Mouse (Mus musculus): ENCODE data around the gene Olfr1442.
"Not testable (repeated sequence)": the region's sequence is repeated elsewhere in the genome, so short reads cannot be mapped to it uniquely, and the experiment has no call there.

Olfr1442 gene

DNA sequence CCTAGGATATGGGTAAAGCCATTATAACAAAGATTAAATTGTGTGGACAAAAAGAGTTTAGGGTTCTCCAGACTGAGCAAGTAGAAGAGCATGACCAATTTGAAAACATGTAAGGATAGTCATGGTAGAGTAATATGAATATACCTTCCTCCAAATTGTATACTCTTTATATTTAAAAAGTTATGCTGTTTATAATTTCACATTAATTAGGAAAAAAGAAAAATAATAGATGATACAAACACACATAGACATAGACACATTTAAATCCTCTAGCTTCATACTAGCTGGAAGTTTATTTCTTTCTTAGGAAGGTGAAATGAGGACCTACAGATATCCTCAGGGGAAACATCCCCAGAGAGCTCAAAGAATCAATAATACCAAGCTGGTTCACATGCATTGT lies at the start of gene Olfr1442:
Gene Olfr1442, plus strand, starts transcription at position 301 of the 400 bp plus-strand sequence.
- DNase-seq (ENCODE audit: low spot score), result no peak

DNA sequence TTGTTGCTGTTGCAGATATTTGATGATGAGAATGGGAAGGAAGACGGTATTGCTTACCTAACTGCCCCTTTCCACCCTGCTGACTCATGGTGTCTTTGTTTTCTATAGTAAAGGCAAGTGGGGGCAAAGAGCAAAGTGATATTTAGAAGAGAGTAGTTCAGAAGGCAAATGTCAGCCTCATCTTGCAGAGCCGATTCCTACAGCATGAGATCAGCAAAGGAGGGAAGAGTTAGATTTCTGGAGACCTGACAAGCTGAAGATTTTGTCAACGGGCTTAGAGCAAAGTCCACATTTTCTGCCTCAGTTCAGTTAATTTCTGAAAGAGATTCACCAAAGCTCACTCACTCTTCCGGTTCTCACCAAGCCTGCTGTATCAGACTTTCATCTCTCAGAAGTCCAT lies 37.1 kb upstream of the Olfr1442 start, which contains the start of gene Glyat:
Gene Glyat, plus strand, starts transcription at position 133 of the 400 bp plus-strand sequence.
- DNase-seq (ENCODE audit: low spot score), result no peak

DNA sequence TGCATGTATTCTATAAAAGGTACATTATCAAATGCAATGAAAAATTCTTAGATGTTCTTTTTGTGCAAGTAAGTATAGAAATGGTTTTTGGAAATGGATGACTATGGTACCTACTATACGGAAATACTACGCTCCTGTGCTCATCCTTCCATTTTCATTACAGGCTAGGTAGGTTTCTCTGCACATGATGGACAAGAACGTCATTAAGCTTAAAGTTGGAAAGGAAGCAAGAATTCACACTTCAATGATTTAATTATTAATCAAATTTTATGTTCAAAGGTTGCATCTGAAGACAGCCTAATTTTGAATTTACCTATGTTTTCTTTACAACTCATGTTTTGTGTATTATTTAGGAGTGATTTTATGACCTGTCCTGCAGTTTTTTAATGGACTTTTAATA lies 36.0 kb upstream of the Olfr1442 start:
- DNase-seq (ENCODE audit: low spot score), result no peak

DNA sequence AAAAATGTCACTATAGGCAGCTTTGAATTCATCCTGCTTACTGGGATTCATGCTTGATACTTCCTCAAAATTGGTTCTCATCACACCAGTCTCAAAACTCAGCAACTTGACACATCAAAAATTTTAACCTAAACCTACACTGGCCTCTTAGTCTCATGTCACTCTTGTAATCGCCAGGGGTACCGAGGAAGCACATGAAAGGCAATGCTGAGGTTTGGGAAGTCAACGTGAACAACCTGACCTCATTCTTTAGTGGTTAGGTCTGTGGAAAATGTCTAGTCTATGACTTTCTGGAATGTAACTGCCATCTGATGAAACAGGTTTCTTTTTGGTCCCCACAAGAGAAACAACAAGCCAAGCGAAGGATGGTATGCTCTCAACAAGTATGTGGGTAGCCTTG lies 35.3 kb upstream of the Olfr1442 start:
- DNase-seq (ENCODE audit: low spot score), result no peak

DNA sequence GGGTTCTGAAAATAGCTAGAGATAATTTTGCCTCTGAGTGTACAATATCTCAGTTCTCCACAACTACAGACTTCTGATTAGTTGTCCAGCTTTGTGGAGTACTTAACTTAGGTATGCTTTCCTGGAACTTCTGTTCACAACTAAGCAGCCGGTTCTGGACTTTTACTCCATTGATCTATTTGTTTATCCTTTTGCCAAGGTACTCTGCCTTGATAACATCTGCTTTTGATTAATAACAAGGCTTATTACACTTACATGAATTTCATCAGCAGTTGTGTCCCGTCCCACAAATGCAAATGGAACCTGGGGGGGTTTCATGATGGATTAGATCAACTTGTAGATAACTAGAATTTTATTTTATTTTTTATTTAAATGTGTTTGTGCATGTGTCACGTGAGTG lies 33.4 kb upstream of the Olfr1442 start:
- no peak for DNase-seq (ENCODE audit: low spot score)

DNA sequence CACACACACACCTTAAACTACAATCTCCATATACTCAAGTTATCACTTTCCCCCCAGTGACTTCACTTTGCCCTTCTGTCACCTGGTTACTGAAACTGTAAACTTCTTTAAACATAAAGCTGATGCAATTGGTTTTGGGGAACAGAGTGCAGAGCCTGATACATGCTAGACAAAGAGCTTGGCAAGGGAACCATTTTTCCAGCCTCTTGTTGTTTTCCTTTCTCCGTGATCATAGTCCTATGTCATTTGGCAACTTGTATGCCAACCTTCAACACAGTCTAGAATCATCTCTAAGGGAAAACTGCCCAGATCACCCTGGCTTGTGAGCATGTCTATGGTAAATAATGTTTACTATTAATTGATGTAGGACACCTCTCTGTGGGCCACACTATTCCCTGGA lies 32.2 kb upstream of the Olfr1442 start:
- no peak for DNase-seq (ENCODE audit: low spot score)

DNA sequence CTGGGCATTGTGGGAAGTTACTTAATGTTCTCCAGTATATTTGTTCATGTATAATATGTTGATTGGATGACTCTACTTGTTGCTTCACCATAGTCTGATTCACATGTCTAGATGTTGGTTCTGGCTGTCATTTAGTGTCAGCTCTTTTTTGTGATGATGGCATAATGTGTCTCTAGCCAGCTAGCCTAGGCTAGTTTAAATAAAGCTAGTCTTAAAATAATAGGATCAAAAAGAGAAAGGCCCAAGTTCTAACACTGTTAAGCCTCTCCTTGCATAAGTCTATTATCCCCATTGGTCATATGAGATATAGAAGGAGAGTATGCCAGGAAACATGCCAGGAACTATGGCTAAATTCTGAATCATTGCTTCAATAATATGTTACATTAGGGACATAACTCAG lies 20.7 kb upstream of the Olfr1442 start:
- DNase-seq (ENCODE audit: low spot score), result no peak

DNA sequence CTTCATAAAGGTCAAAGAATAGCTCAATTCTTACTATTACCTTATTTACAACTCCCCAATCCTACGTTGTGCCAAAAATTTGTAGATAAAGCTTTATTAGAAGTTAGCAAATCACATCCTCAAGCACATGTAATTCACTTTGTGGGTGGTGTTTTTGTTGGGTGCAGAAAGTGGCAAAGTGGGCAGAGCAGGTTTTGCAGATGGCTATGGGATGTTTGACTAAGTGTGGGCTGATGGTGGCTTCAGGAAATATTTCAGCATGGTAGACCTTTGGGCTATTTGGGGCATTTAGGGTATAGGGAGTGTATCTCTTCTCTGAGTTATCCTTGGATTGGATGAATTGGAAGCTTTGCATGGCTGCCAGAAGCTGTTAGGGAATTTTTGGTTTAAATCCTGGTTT lies 4.1 kb upstream of the Olfr1442 start:
- no peak for DNase-seq (ENCODE audit: low spot score)

DNA sequence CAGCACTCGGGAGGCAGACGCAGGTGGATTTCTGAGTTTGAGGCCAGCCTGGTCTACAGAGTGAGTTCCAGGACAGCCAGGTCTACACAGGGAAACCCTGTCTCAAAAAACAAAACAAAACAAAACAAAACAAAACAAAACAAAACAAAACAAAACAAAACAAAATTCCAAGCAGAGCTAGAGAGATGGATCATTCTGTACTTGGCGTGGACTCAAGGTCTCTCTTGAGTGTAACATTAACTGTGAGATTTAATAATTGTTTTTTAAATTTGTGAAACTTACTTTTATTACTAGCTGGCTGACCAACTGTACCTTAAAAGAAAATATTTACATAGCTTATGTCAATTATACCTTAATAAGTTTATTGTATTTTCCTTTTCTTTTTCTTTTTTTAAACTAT lies 1.6 kb upstream of the Olfr1442 start:
- DNase-seq (ENCODE audit: low spot score), result not testable (repeated sequence)

DNA sequence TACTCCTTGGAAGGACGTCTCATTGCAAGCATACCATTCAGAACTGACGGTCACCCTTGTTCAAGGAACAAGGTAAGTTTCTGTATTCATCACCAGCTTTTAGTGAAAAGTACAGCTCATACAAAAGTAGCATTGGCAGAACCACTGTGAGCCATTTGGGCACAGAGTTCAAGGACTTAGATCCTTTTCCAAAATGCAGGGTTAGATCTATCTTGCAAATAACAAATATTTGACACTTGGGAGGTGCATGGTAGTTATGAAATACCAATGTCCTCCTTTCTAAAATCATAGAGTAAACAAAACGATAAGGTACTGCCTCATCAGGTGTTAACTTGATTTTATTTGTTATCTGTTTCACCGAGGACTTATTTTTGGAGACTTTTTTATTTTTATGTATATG lies 812 bp downstream of the Olfr1442 start:
- no peak for DNase-seq (ENCODE audit: low spot score)

DNA sequence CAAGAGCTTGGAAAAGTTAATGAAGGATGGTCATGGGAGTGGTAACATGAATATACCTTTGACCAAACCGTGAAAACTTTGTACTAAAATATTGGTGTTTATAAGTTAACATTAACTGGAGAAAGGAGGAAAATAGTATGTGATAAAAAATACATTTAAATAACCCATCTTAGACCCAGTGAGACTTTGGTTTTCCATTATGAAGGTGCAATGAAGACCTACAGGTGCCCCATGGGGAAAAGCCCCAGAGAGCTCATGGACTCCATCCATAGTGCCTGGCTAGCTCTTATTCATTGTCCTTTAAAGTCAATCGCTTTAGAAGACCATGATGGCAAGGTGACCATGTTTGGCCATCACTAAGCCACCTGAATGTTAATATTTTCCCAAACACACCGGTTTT lies 7.6 kb downstream of the Olfr1442 start, which contains the start of gene Olfr1443:
Gene Olfr1443, plus strand, starts transcription at position 301 of the 400 bp plus-strand sequence.
- no peak for DNase-seq (ENCODE audit: low spot score)

DNA sequence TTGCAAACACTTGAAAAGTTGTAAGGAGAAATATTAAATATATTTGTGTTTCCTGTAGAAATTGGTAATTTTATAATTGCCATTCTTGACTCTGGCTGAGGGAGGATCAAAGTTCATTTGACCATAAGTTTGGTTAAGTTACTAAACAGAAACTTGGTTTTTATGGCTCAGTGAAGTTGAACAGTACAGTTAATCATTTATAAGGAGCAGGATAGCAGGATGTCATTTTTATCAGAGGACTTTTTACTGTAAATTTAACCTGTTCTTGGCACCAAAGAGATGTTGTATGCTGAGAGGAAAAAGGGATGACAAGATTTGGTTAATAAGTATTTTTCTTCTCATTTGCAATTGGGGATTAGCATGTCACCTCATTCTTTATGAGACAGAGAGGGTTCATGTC lies 14.4 kb downstream of the Olfr1442 start:
- no peak for DNase-seq (ENCODE audit: low spot score)

DNA sequence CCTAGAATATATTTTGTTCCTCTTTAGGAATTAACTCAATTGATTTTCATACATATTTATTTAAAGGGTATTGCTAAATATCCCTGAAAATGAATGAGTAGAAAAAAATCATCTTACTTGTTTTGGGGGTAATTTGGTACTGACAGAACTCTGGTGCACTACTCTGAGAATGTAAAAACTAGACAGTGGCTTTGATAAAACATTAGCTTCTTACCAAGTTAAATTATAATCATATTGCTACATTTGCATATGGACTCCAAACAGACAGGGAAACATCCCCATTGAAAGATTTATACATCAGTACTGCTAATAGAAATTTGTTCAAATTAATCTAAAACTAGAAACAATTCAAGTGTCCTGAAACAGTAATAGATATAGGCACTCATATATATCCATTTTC lies 15.0 kb downstream of the Olfr1442 start:
- no peak for DNase-seq (ENCODE audit: low spot score)

DNA sequence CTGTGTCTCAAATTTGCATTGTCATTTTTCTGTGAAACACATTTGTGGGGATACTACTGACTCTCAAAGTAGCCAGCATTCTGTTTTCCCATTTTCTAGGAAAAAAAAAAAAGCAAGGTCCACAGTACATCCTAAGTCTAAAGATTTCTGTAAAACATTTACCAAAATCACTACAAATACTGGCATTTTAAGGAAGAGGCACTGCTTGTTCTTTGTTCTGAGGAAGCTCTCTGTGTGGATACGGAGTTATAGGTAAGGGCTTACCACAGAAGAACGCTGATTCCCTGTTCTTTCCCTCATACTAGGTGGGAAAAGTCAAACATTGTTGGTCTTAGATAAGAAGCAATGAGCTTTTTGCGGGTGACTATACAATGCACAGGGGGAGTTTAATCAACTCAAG lies 25.4 kb downstream of the Olfr1442 start, which contains the start of gene Keg1:
Gene Keg1, plus strand, starts transcription at position 197 of the 400 bp plus-strand sequence.
- DNase-seq (ENCODE audit: low spot score), result no peak

DNA sequence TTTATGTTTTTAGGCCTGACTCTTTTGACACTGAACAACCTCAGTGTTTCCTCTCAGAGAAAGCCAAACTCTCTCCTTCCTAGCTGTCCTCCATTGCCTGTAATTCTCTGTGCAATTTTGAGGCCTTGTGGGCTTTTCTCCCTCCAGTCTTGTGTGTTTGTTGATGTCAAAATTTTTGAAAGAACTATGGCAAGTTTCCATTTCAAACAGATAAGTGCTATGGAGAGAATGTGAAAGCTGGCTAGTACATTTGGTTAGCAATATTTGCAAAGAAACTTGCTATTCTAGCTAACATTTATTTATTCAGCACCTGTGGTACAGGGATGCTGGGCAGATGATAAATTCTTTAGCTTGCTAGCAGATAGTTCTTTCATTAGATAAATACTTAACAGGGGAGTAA lies 26.0 kb downstream of the Olfr1442 start:
- no peak for DNase-seq (ENCODE audit: low spot score)

DNA sequence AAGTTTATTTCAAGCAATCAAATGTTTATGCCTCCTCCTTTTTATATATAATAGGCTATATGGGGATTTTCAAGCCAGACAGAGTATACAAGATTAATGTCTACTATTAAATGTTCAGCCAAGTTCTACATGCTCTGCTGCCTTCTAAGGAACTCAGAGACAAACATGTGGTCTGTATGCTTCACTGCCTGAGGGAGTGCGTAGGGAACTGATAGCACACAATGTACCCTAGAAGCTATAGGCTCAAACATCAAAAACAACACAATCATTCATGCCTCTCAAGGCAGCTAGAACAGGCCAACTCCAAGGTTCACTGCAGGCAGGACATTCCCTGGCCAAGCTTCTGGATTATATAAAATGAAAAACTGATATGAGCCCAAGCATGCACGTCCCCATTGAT lies 38.2 kb downstream of the Olfr1442 start:
- DNase-seq (ENCODE audit: low spot score), result no peak

DNA sequence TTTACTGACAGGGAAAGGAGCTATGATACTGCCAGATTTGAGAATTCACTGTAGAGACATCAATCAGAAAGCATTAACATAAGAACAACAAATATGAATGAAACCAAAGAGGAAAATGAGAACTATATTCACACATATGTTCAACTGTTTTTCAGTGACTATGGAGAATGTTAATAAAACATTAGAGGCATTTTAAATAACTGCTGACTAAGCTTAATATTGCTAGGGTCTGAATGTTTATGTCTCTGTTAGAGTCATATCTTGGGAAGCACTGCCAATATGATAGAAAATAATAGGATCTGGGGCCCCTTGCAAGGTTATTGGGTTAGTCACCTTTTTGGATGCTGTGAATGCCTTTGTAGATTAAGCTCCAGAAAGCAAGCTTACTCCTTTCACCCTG lies 38.7 kb downstream of the Olfr1442 start:
- no peak for DNase-seq (ENCODE audit: low spot score)

DNA sequence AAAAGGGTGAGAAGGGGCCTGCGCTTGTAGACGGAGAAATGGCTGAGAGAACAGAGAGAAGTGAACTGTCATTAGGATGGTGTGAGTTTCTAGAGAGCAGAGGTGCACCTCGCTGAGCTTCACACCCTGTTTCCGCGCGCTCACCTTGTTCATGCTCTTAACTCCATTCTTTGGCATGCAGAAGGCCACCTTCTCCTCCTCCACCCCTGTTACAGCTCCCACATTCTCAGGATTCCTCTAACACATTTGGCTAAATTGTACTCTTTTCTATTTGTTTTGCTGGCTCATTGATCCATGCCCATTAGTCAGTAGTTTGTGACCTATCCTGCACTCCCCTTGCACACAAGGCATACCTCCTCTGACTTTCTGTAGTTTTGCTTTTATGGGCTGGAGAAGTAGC lies 49.0 kb downstream of the Olfr1442 start:
- no peak for DNase-seq (ENCODE audit: low spot score)

DNA sequence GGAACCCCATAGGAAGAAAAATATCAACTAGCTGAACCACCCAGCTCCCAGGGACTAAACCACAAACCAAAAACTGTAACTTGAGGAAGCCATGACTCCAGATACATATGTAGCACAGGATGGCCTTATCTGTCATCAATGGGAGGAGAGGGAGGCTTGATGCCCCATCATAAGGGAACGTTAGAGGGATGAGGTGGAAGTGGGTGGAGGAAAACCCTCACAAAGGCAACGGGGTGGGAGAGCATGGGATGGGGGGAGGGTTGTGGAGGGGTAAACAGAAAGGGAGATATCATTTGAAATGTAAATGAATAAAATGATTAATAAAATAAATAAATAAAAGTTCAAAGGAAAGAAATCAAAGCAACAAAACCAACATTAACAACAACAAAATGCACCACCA lies 50.2 kb downstream of the Olfr1442 start:
- DNase-seq (ENCODE audit: low spot score), result no peak

DNA sequence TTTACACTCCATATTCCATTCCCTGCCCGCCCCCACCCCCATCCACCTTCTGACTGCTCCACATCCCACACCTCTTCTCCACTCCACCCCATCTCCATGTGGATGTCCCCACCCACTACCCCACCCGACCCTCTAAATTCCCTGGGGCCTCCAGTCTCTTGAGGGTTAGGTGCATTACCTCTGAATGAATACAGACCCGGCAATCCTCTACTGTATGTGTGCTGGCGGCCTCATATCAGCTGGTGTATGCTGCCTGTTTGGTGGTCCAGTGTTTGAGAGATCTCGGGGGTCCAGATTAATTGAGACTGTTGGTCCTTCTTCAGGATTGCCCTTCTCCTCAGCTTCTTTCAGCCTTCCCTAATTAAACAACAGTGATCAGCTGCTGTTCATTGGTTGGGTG lies 50.7 kb downstream of the Olfr1442 start:
- not testable (repeated sequence) for DNase-seq (ENCODE audit: low spot score)

DNA sequence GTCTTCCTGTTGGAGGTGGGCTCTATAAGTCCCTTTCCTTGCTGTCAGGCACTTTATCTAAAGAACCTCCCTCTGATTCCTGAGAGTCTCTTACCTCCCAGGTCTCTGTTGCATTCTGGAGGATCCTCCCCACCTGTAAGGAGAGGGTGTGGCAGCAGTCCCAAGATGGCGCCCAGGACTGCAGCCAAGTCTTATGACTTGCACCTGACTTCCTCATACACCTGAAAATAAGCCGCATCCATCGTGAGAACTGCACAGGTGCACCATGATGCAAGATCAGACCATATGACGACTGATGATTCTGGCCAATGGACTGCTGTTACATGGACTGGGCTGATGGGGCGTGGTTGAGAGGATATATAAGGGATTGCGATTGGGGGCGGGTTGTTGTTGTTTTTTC lies 51.4 kb downstream of the Olfr1442 start:
- not testable (repeated sequence) for DNase-seq (ENCODE audit: low spot score)

DNA sequence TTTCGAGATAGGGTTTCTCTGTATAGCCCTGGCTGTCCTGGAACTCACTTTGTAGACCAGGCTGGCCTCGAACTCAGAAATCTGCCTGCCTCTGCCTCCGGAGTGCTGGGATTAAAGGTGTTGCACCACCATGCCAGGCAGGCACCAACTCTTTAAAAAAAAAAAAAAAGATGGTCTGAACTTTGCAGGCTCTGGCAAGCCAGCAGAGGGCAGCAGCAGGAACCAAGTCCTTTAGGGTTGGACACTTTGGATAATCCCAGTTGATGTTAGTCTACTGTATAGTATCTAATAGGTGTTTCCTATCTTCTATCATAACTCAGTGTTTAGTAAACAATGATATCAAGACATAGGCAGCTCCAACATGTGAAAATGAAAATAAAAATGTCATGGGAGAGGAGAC lies 52.1 kb downstream of the Olfr1442 start:
- DNase-seq (ENCODE audit: low spot score), result peak; percentile 69

DNA sequence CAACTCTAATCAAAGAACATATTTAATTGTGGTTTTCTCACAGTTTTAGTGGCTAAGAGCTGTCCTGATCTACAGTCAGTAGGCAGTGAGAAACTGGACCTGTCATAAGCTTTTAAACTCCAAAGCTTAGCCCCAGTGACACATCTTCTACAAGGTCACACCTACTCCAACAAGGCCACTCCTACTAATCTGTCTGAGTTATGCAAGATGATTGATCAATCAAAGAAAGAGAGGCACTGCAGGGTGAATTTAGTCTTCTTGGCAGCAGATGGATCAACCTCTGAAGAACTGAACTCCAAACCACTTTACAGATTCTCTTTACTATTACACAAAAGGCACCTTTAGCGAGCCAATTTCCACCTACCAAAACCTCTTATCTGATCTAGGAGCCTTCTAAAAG lies 55.6 kb downstream of the Olfr1442 start:
- DNase-seq (ENCODE audit: low spot score), result no peak
